Mouse (Mus musculus) liver, embryonic 14.5 days (tissue): ENCODE results near the gene Rasa4. TPM values are rescaled to one million over a fixed set of nuclear protein-coding genes. Genes with fewer than 3 reads are reported as not detected.

Source experiments
- ATAC-seq: fragments of 200-750 bp; cut with Nextera tagmentation; 2 replicates; pipeline ENCODE4 v1.8.0; 2017; ENCODE audit warnings: moderate number of reproducible peaks, mild to moderate bottlenecking, moderate library complexity; ENCODE audit not compliant: insufficient read depth
- DNase-seq, 3 experiments: peaks; one replicate each; pipeline ENCODE4 v3.0.0-alpha.2; 2012 to 2013; ENCODE audit warnings: low read depth in 3 of 3, low spot score in 3 of 3
- H3K27ac ChIP-seq: fragments of 300-500 bp; sonication (generic); 2 replicates; pipeline ENCODE4 v1.5.1; 2014; ENCODE audit warnings: moderate library complexity, mild to moderate bottlenecking, control low read depth, inconsistent platforms
- H3K27me3 ChIP-seq: fragments of 300-500 bp; sonication (generic); 2 replicates; pipeline ENCODE4 v1.6.1; 2014; ENCODE audit warnings: mild to moderate bottlenecking, low read length, moderate library complexity; ENCODE audit not compliant: control insufficient read depth, insufficient read depth
- H3K36me3 ChIP-seq: fragments of 300-500 bp; sonication (generic); replicated peaks from 2 replicates; pipeline ENCODE4 v1.6.1; 2014; ENCODE audit warnings: low read depth; ENCODE audit not compliant: control insufficient read depth, insufficient read depth
- H3K4me1 ChIP-seq, 2 experiments: fragments of 200-500 bp in 1 of 2; fragments of 300-500 bp in 1 of 2; sonication (generic) in 1 of 2; replicated peaks; 2 replicates each; pipeline ENCODE4 v1.6.1; 2012 to 2014; ENCODE audit warnings: antibody characterized with exemption in 1 of 2, inconsistent platforms in 1 of 2, low read length in 1 of 2; ENCODE audit not compliant: control insufficient read depth in 2 of 2, insufficient read depth in 2 of 2
- H3K4me2 ChIP-seq: fragments of 300-500 bp; sonication (generic); 2 replicates; pipeline ENCODE4 v1.6.1; 2014; ENCODE audit warnings: low read depth, mild to moderate bottlenecking, control low read depth, moderate library complexity
- H3K4me3 ChIP-seq, 2 experiments: fragments of 200-500 bp in 1 of 2; fragments of 300-500 bp in 1 of 2; sonication (generic) in 1 of 2; 2 replicates each; pipeline ENCODE4 v1.5.1; 2012 to 2014; ENCODE audit warnings: low read depth in 2 of 2, low read length in 2 of 2, mild to moderate bottlenecking in 2 of 2, control low read depth in 1 of 2, inconsistent platforms in 1 of 2, moderate library complexity in 1 of 2; ENCODE audit not compliant: insufficient read depth in 1 of 2
- H3K9ac ChIP-seq: fragments of 300-500 bp; sonication (generic); replicated peaks from 2 replicates; pipeline ENCODE4 v1.6.1; 2014; ENCODE audit warnings: mild to moderate bottlenecking, control low read depth, moderate library complexity
- H3K9me3 ChIP-seq: fragments of 300-500 bp; sonication (generic); 2 replicates; pipeline ENCODE4 v1.6.1; 2016; ENCODE audit warnings: low read length, mixed read lengths; ENCODE audit not compliant: control insufficient read depth
- CTCF ChIP-seq: IDR thresholded peaks from 2 replicates; pipeline ENCODE4 v1.5.1; 2016; ENCODE audit warnings: antibody characterized with exemption, low read depth, control low read depth
- EP300 ChIP-seq: IDR thresholded peaks from 2 replicates; pipeline ENCODE4 v1.6.1; 2016; ENCODE audit warnings: antibody characterized with exemption, low read depth
- WGBS: fragments of 180-500 bp; shearing (Covaris S2); extraction: QIAGEN DNeasy Blood & Tissue Kit; methylation state at CpG from one replicate; pipeline ENCODE4 v1.1.7; 2014; ENCODE audit not compliant: insufficient replicate concordance; 5-methylcytosine and 5-hydroxymethylcytosine counted together
- polyA plus RNA-seq, 2 experiments: library from polyadenylated mRNA; depleted of rRNA in 1 of 2; stranded (reverse) in 1 of 2; unstranded in 1 of 2; fragments of >200 nt; fragmentation: Nextera tagmentation in 1 of 2; extraction: Ambion mirVana in 1 of 2; gene quantifications; 2 replicates each; pipeline versions ENCODE4 v1.2.1 to v1.2.3; 2012 to 2014

Rasa4 gene
- polyA plus RNA-seq (2012; rRNA removed), result 1.4 and 1.5 TPM in 2 replicates
- polyA plus RNA-seq (2014; fragmentation: Nextera tagmentation; extraction: Ambion mirVana), result 0.85 and 0.93 TPM in 2 replicates

- H3K4me2 ChIP-seq, result peak within 1 kb of the TSS; percentile 81
- DNase-seq, result peak; percentile 84 to 87 (median 84)
- H3K4me3 ChIP-seq, result peak within 1 kb of the TSS; percentile 46 to 48
- TF ChIP-seq EP300, result no peak
- no peak for TF ChIP-seq CTCF
- H3K36me3 ChIP-seq, result no peaks in the 10 kb centered on the region
- peak; percentile 98 for ATAC-seq
- no peaks in the 10 kb centered on the region for H3K9me3 ChIP-seq
- H3K27ac ChIP-seq, result no peak within 1 kb of the TSS
- H3K27me3 ChIP-seq, result peaks cover 10% of the 10 kb centered on the region
- 0% methylated on average over 28 of the region's 28 CpGs for WGBS
- peaks cover 0 to 10% of the 10 kb centered on the region in 2 experiments; a peak in 2 of 4 replicates for H3K4me1 ChIP-seq
- H3K9ac ChIP-seq, result no peak within 1 kb of the TSS
These were observed at the start of gene Rasa4 for GRCm38 (mm10) chr5:136083669-136084107. Gene Rasa4, plus strand, starts transcription at chr5:136083916.

GRCm38 (mm10) chr5:136034868-136035267 is 48.8 kb upstream of the Rasa4 start:
- H3K4me1 ChIP-seq, result peaks cover 0 to 5% of the 10 kb centered on the region in 2 experiments; a peak in 2 of 4 replicates
- no peaks in the 10 kb centered on the region for H3K36me3 ChIP-seq
- H3K27me3 ChIP-seq, result no peaks in the 10 kb centered on the region
- TF ChIP-seq EP300 (no peak), CTCF (no peak)
- H3K4me3 ChIP-seq, result no peak overlapping the region
- no peak overlapping the region for H3K27ac ChIP-seq
- 48% methylated on average over 4 of the region's 4 CpGs for WGBS
- H3K9ac ChIP-seq, result no peak overlapping the region
- H3K9me3 ChIP-seq, result no peaks in the 10 kb centered on the region
- H3K4me2 ChIP-seq, result no peak overlapping the region
- DNase-seq (no peak), ATAC-seq (no peak)

GRCm38 (mm10) chr5:136035285-136035684 is 48.4 kb upstream of the Rasa4 start:
- 50% methylated on average over 1 of the region's 1 CpGs for WGBS
- ATAC-seq, result no peak

GRCm38 (mm10) chr5:136036667-136037066 is 47.0 kb upstream of the Rasa4 start:
- Histone ChIP-seq H3K36me3 (no peaks in the 10 kb centered on the region), H3K9me3 (no peaks in the 10 kb centered on the region)
- DNase-seq, result no peak

More at GRCm38 (mm10) chr5:136035285-136035684, 48.4 kb upstream of the Rasa4 start:
- no peak overlapping the region for H3K27ac ChIP-seq
- no peak for DNase-seq
- H3K4me2 ChIP-seq, result no peak overlapping the region
- peaks cover 0 to 5% of the 10 kb centered on the region in 2 experiments; a peak in 2 of 4 replicates for H3K4me1 ChIP-seq
- TF ChIP-seq CTCF, result no peak
- no peak for TF ChIP-seq EP300
- no peak overlapping the region for H3K4me3 ChIP-seq
- no peaks in the 10 kb centered on the region for H3K36me3 ChIP-seq
- H3K9me3 ChIP-seq, result no peaks in the 10 kb centered on the region
- no peaks in the 10 kb centered on the region for H3K27me3 ChIP-seq
- no peak overlapping the region for H3K9ac ChIP-seq

GRCm38 (mm10) chr5:136038258-136039214 is 45.2 kb upstream of the Rasa4 start, which contains the start of gene Upk3b:
Gene Upk3b, plus strand, starts transcription at chr5:136038496.
- no peaks in the 10 kb centered on the region for H3K9me3 ChIP-seq
- H3K36me3 ChIP-seq, result no peaks in the 10 kb centered on the region
- H3K4me2 ChIP-seq, result no peak within 1 kb of the TSS
- H3K9ac ChIP-seq, result no peak within 1 kb of the TSS
- TF ChIP-seq EP300, result no peak
- no peak for TF ChIP-seq CTCF
- H3K27ac ChIP-seq, result no peak within 1 kb of the TSS
- no peak within 1 kb of the TSS; a peak in 1 of 4 replicates for H3K4me3 ChIP-seq
- H3K27me3 ChIP-seq, result no peaks in the 10 kb centered on the region
- ATAC-seq (0 out of 2 replicates have a peak, but pooled peaks have one; percentile 28), DNase-seq (no peak)
- peaks cover 0 to 5% of the 10 kb centered on the region in 2 experiments; a peak in 2 of 4 replicates for H3K4me1 ChIP-seq
- 39% methylated on average over 17 of the region's 17 CpGs for WGBS

More at GRCm38 (mm10) chr5:136036667-136037066, 47.0 kb upstream of the Rasa4 start:
- H3K4me1 ChIP-seq, result peaks cover 0 to 5% of the 10 kb centered on the region in 2 experiments; a peak in 2 of 4 replicates
- H3K9ac ChIP-seq, result no peak overlapping the region
- TF ChIP-seq CTCF (no peak), EP300 (no peak)
- H3K4me2 ChIP-seq, result no peak overlapping the region
- no peak overlapping the region for H3K4me3 ChIP-seq
- 50% methylated on average over 1 of the region's 1 CpGs for WGBS
- no peak for ATAC-seq
- H3K27me3 ChIP-seq, result no peaks in the 10 kb centered on the region
- no peak overlapping the region for H3K27ac ChIP-seq
